Mouse (Mus musculus) A20 (cell line): ENCODE results near the gene Tcam1.
"Not testable (repeated sequence)": the region's sequence is repeated elsewhere in the genome, so short reads cannot be mapped to it uniquely, and the experiment has no call there.

ENCODE experiments used
- DNase-seq: peaks from one replicate; pipeline ENCODE4 v3.0.0-alpha.2; 2011; ENCODE audit warnings: low read depth, low spot score

The Tcam1 gene

GRCm38 (mm10) chr11:106276454-106276853 is at the start of gene Tcam1:
Tcam1 (plus strand) TSS chr11:106276672.
- DNase-seq, result peak; percentile 98

DNA sequence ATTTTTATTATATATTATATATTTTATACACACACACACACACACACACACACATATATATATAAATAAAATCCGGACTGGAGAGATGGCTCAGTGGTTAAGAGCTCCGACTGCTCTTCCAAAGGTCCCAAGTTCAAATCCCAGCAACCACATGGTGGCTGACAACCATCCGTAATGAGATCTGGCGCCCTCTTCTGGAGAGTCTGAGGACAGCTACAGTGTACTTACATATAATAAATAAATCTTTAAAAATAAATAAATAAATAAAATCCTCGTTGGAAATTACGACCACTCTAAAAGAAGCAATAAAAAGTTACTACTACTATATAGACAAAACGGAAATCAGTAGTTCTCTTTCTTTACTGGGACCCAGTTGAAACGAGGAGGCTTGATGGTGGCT is 42.5 kb upstream of the Tcam1 start:
- not testable (repeated sequence) for DNase-seq

DNA sequence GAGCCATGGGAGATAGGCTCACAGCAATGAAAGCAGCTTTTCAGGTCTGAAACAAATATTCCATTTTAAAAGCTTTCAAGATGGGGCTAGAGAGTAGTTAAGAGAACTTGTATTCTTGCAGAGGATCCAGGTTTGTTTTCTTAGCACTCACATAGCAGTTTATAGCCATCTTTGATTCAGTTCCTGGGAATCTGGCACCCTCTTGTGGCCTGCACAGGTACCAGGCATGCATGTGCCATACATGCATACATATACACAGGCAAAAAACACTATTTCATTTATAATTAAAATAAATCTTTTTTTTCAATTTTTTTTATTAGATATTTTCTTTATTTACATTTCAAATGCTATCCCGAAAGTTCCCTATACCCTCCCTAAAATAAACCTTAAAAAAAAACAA is 29.6 kb upstream of the Tcam1 start:
- DNase-seq, result peak; percentile 50

DNA sequence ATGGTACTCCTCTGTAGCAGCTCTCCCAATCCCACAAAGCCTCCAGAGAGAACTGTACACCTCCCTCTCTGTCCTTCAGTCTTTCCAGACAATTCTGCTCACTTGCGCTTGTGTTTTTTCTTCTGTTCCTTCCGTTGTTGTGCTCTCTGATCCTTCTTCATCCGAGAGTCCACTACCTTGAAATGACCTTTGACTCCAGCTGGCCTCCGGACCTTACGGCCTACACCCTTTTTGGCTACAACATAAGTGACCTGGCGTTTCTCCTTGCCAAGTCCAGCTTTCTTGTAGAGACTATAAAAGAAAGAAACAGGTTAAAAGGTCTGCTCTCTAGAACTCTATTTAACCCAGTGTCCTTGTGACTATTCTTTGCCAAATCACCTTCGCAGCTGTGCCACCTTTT is 27.1 kb upstream of the Tcam1 start:
- no peak for DNase-seq

- peak; percentile 25 for DNase-seq
Observed at GRCm38 (mm10) chr11:106254767-106255166, 21.7 kb upstream of the Tcam1 start.

DNA sequence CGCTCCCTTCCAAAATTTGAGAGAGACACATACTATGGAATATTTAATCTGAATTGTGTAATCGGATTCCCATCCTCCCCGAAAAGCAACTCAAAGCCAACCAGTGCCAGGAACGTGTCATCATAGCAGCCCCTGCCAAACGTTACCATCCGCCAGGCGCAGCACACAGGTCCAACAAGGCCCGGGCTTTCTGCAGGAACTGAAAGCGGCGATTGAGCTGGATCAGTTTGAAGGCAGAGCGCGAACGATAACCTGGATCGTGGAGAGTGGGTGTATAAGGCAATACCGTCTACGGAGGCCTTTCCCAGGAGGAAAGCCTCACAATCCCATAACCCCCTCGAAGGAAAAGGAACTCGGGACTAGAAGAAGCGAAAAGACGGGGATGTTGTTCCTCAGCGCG is 21.3 kb upstream of the Tcam1 start:
- DNase-seq, result no peak

DNA sequence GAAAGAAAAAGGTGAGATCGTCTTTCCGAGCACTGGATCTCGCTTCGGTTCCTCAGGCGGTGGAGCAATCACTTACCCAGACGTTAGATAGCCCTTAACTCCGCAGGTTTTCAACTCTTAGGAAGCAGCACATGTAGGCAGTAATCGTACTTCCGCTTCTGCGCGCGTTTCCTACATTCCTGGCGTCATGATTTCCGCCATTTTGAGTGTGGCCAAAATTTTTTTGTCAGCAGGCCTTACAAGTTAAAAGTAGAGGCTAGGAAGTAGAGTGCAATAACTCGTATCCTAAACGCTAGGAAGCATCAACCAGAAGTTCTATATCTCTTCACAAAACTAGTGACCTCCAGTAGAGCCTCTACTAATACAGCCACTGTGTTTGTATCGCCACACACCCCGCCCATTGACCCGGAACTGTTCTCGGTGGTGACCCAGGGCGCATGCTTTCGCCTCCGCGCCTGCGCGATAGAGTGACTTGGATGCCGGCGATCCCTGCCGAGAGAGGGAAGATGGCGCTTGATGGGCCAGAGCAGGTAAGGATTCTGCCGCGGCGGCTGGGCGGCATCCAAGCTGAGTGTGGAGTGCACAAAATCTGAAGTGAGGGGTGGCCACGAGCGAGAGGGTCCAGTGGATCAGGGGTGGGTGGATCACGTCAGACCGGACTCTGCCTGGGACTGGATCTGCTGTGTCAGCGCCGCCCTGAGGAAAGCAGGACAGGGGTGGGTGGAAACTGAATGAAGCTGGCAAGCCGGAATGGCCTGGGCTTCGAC is 20.6 kb upstream of the Tcam1 start, which contains the start of the genes Ftsj3 and Psmc5:
Gene Ftsj3, minus strand, starts transcription at position 395 of the 767 bp plus-strand sequence.
Gene Psmc5, plus strand, starts transcription at position 470 of the 767 bp plus-strand sequence.
- peak; percentile 99 for DNase-seq

GRCm38 (mm10) chr11:106256775-106257174 is 19.7 kb upstream of the Tcam1 start:
- no peak for DNase-seq

- no peak for DNase-seq
Observed at GRCm38 (mm10) chr11:106260826-106261450, 15.5 kb upstream of the Tcam1 start.

DNA sequence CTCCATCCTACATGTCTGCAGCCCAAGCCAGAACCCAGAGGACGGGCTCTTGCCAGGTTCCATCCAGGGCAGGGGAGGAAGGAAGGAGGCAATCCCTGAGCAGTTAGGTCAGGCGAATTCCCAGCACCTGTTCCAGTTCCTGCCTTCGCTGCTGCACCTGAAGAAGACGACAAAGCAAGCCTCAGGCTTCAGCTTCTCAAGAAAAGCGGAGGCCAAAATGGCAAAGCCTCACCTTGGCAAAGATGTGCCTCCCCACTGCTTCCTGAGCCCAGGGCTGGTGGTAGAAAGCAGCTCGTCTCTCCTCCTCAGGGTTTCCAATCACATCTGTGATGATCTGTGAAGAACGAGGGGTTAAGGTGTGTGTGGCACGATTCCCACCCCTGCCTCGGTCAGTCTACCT is 12.5 kb upstream of the Tcam1 start:
- DNase-seq, result no peak

DNA sequence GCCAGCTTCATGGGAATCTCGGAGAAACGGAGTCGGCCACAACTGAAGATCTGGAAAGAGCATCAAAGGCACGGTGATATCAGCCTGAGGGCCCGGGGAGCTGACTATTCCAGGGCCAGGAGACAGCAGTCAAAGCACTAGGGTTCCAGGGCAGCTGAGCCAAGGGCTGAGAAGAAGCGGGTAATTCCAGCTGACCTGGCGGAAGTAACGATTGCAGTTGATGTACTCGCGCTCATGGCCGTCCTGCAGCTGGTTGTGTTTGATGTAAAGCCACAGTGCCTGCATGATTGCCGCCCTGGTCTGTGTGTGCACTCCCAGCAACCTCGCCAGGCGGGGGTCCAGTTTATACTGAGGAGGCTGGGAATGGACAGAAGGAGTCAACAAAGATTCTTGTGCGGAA is 11.5 kb upstream of the Tcam1 start:
- no peak for DNase-seq

DNA sequence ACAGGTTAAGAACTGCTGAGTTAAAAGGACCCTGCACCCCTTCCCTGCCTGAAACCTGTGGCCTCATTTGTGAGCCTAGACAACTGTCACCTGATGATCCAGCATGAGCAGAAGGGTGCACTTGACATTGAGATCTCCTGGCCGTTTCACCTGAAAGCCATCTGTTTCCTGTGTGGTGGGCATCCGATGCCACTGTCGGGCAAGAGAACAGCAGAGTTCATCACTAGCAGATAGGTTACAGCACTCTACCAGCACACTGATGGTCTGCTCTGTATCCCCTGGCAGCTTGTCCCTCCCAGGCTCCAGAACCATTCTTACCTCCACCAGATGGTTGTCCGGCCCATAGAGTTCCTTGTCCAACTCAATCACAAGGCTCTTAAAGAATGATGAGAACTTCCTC is 10.9 kb upstream of the Tcam1 start:
- no peak for DNase-seq

DNA sequence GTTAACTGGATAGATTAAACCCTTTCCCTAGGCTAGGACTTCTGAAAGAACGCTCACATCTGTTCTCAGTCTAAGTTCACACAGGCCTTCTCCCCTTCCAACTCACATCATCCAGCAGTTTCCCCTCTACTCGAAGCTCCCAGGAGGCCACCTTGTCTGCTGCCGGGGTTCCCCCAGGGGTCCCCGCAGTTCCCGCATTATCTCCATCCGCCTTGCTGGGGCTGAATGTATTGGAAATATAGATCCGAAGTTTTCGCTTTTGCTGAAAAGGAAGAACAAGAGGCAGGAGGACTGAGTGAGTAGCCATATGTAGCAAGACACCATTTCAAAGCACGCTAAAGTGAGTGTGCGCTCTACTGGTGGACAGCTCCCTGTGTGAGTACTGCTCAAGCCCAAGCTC is 10.0 kb upstream of the Tcam1 start:
- DNase-seq, result no peak

- no peak for DNase-seq
Observed at GRCm38 (mm10) chr11:106267311-106267852, 9.1 kb upstream of the Tcam1 start.

- DNase-seq, result no peak
Observed at GRCm38 (mm10) chr11:106267871-106268270, 8.6 kb upstream of the Tcam1 start.

- no peak for DNase-seq
Observed at GRCm38 (mm10) chr11:106268326-106269059, 8.0 kb upstream of the Tcam1 start.

- DNase-seq, result peak; percentile 48
Observed at GRCm38 (mm10) chr11:106269060-106269431, 7.4 kb upstream of the Tcam1 start.

DNA sequence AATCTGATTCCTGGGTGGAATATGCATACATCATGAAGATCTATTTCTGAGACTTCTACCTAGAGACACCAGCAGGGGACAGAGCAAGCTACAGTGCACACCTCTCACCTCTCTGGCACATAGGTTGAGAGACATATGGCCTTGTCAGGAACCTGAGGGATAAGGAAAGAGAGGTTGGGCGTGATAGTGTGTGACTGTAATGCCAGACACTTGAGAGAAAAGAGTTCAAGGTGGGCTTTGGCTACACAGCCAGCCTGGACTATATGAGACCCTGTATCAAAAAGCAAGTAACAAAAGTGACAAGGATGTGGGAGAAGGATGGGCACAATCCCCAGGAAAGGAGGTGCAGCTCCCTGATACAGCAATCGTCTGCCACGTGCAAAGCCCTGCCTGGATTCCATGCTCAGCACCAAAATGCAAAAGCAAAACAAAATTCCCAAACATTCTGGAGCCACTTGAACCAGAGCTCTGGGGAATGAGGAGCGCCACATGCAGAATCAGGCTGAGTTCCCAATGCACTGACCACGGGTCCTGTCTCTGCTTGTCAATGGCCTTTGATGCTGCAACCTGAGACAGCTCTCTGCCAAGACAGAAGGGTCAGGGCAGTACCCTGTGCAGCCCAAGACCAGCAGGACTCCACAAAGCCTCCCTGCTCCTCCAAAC is 5.2 kb upstream of the Tcam1 start:
- no peak for DNase-seq

- no peak for DNase-seq
Observed at GRCm38 (mm10) chr11:106271794-106272643, 4.5 kb upstream of the Tcam1 start.

- DNase-seq, result peak; percentile 99
Observed at GRCm38 (mm10) chr11:106272644-106273310, 3.7 kb upstream of the Tcam1 start, which contains the start of gene Smarcd2. Smarcd2 (minus strand) TSS chr11:106272972.
